Mouse (Mus musculus) stomach, postnatal 0 days (tissue): ENCODE results near the gene Ptprm. TPM values are rescaled to one million over a fixed set of nuclear protein-coding genes. Genes with fewer than 3 reads are reported as not detected.

ENCODE experiments used
- ATAC-seq: fragments of 200-750 bp; cut with Nextera tagmentation; 2 replicates; pipeline ENCODE4 v1.8.0; 2017; ENCODE audit not compliant: low FRiP score, low TSS enrichment
- DNase-seq: peaks from one replicate; pipeline ENCODE4 v3.0.0-alpha.2; 2016; ENCODE audit warnings: low spot score
- H3K27ac ChIP-seq: fragments of 300-500 bp; sonication (generic); replicated peaks from 2 replicates; pipeline ENCODE4 v1.5.1; 2014; ENCODE audit warnings: mild to moderate bottlenecking, control low read depth
- H3K27me3 ChIP-seq: fragments of 300-500 bp; sonication (generic); 2 replicates; pipeline ENCODE4 v1.6.1; 2014; ENCODE audit warnings: low read length; ENCODE audit not compliant: control insufficient read depth, insufficient read depth
- H3K36me3 ChIP-seq: fragments of 300-500 bp; sonication (generic); 2 replicates; pipeline ENCODE4 v1.6.1; 2014; ENCODE audit warnings: low read length, mixed read lengths; ENCODE audit not compliant: control insufficient read depth, insufficient read depth
- H3K4me1 ChIP-seq: fragments of 300-500 bp; sonication (generic); replicated peaks from 2 replicates; pipeline ENCODE4 v1.6.1; 2014; ENCODE audit warnings: antibody characterized with exemption; ENCODE audit not compliant: control insufficient read depth, insufficient read depth
- H3K4me2 ChIP-seq: fragments of 300-500 bp; sonication (generic); replicated peaks from 2 replicates; pipeline ENCODE4 v1.6.1; 2014; ENCODE audit warnings: low read depth, mild to moderate bottlenecking, control low read depth, moderate library complexity
- H3K4me3 ChIP-seq: fragments of 300-500 bp; sonication (generic); 2 replicates; pipeline ENCODE4 v1.5.1; 2014; ENCODE audit warnings: low read depth, low read length, control low read depth
- H3K9ac ChIP-seq: fragments of 300-500 bp; sonication (generic); 2 replicates; pipeline ENCODE4 v1.6.1; 2014; ENCODE audit warnings: mild to moderate bottlenecking, low read length, control low read depth, mixed read lengths
- H3K9me3 ChIP-seq: fragments of 300-500 bp; sonication (generic); 2 replicates; pipeline ENCODE4 v1.6.1; 2016; ENCODE audit warnings: low read length; ENCODE audit not compliant: control insufficient read depth
- CTCF ChIP-seq: IDR thresholded peaks from 2 replicates; pipeline ENCODE4 v1.5.1; 2016; ENCODE audit warnings: antibody characterized with exemption, low read depth, mild to moderate bottlenecking, moderate library complexity
- EP300 ChIP-seq: optimal IDR thresholded peaks from 2 replicates; pipeline ENCODE3; 2016; ENCODE audit warnings: antibody characterized with exemption
- WGBS: fragments of 180-500 bp; shearing (Covaris S2); extraction: QIAGEN DNeasy Blood & Tissue Kit; methylation state at CpG from one replicate; pipeline ENCODE4 v1.1.7; 2014; 5-methylcytosine and 5-hydroxymethylcytosine counted together
- polyA plus RNA-seq: library from polyadenylated mRNA; unstranded; fragments of >200 nt; fragmentation: Nextera tagmentation; extraction: Ambion mirVana; gene quantifications from 2 replicates; pipeline ENCODE4 v1.2.1, GENCODE M21; 2015

Gene Ptprm
- polyA plus RNA-seq, 1 experiment from 2014 or later: 3.6 TPM

DNA sequence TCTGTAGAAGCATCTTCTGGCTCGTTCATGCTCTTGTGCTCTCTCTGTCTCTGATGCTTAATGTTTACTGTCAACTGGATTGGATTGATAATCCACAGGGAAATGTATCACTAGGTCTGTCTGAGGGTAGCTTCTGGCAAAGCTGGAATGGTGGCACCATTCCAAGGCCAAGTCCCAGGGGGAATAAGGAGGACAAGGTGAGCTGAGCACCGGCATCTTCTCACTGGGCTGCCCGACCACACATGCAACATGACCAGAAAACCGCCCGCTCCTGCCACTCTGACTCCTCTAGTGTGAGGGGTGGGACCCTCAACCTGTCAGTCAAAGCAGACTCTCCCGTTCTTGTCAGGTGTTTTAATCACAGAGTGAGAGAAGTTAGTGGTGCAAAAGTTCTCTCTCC lies 445.3 kb downstream of the Ptprm start:
- Histone ChIP-seq H3K4me2 (no peak overlapping the region), H3K4me3 (no peak overlapping the region), H3K9me3 (no peaks in the 10 kb centered on the region), H3K27me3 (no peaks in the 10 kb centered on the region), H3K36me3 (no peaks in the 10 kb centered on the region), H3K9ac (no peak overlapping the region), H3K27ac (no peak overlapping the region), H3K4me1 (no peaks in the 10 kb centered on the region)
- 77% methylated on average over 6 of the region's 6 CpGs for WGBS
- DNase-seq (no peak), ATAC-seq (no peak)
- TF ChIP-seq CTCF (no peak), EP300 (no peak)

DNA sequence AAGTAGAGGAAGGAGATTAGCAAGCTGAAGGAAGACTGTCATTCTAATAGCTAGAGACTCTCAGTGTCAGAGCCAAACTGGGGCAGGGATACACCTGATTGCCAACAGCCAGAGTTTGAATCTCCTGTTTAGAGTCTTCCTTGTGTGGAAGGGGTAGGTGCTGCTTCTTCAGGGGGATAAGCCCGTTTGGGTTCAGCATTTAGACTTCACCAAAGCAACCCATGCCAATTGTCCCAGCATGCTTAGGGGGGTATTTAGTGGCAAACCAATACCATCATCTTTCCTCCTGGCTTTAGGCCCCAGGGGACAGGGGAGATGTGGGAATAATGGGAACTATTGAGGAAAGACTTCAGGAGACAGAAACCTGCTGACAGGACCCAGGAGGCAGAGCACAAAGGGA lies 460.1 kb downstream of the Ptprm start:
- Histone ChIP-seq H3K9me3 (no peaks in the 10 kb centered on the region), H3K9ac (no peak overlapping the region), H3K27ac (no peak overlapping the region), H3K4me3 (no peak overlapping the region), H3K27me3 (no peaks in the 10 kb centered on the region), H3K36me3 (no peaks in the 10 kb centered on the region), H3K4me2 (no peak overlapping the region), H3K4me1 (no peaks in the 10 kb centered on the region)
- ATAC-seq (no peak), DNase-seq (no peak)
- WGBS: 93% methylated on average over 1 of the region's 1 CpGs
- no peak for TF ChIP-seq EP300
- TF ChIP-seq CTCF: no peak

DNA sequence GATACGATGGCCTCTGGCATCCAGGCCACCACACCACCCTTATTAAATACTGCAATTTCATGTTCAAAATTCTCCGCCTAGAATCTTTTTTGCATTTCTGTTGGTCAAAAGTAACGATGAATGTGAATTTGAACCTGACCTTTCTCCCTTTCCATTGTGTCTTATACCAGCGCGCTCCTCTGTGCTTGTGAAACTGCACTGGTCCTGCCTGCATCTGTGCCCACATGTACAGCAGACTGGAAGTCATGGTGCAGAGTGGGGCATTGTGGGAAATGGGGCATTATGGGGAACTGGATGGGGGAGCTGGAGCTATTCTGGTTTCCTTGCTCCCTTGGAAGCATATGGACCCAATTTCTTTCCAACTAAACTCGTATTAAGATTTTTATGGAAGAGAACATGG lies 462.3 kb downstream of the Ptprm start:
- DNase-seq: no peak
- TF ChIP-seq EP300: no peak
- TF ChIP-seq CTCF: no peak
- Histone ChIP-seq H3K4me3 (no peak overlapping the region), H3K27me3 (no peaks in the 10 kb centered on the region), H3K4me2 (no peak overlapping the region), H3K4me1 (no peaks in the 10 kb centered on the region), H3K9ac (no peak overlapping the region), H3K9me3 (no peaks in the 10 kb centered on the region), H3K27ac (no peak overlapping the region), H3K36me3 (no peaks in the 10 kb centered on the region)
- 95% methylated on average over 6 of the region's 6 CpGs for WGBS
- no peak for ATAC-seq

DNA sequence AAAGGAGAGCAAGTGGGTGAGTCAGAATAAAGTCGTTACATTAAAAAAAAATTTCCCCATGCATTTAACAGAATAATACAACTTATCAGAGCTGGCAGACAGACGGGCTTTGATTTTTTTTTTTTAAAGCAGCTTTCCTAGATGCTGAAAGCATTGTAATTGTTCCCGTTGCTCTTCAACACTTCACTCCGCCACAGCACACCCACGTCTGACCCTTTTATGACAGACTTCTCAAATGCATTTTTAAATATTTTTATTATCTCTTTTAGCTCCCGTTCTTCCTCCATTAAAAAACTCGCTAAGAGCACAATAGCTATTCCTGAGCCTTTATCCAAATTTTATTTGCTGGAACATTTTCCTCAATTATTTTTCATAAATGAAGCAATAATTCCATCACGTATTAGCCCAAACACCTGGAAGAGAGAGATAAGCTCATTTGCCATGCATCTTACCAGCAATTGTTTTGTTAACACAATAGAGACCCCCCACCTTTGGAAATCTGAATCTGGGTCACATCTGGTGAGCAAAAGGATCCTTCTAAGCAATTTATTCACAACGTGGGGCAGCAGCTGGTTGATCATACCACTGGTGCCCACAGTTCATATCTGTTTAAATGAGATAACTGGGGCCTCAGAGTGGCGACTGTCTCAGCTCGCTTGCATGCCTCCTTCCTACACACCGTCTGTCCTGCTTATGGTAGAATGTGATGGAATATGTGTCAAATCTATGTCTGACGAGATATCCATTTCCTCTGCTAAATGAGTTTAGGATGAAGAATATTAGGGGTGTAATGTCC lies 463.0 kb downstream of the Ptprm start:
- no peak overlapping the region for H3K9ac ChIP-seq
- TF ChIP-seq EP300 (no peak), CTCF (no peak)
- H3K27me3 ChIP-seq: no peaks in the 10 kb centered on the region
- H3K4me2 ChIP-seq: no peak overlapping the region
- no peak for ATAC-seq
- no peaks in the 10 kb centered on the region for H3K9me3 ChIP-seq
- no peak overlapping the region for H3K4me3 ChIP-seq
- 59% methylated on average over 13 of the region's 13 CpGs for WGBS
- H3K36me3 ChIP-seq: no peaks in the 10 kb centered on the region
- DNase-seq: no peak
- H3K27ac ChIP-seq: no peak overlapping the region
- no peaks in the 10 kb centered on the region for H3K4me1 ChIP-seq

DNA sequence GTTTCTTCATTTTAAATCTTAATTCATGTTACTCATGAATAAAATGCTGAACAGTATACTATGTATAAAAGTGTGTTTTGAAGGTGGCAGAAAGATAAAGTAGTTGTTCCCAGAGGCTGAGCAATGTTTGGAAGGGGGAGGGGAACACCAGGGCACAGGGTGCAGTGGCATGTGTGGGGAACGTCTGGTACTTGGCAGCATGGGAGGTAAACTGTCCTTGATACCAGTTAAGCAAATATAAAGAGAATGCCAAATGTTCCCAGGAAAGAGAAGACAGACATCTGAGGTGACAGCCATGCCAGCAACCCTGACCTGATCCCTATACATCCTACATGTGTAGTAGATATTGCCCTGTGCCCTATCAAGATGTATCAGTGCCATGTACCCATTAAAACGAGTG lies 472.0 kb downstream of the Ptprm start:
- H3K36me3 ChIP-seq: no peaks in the 10 kb centered on the region
- H3K27ac ChIP-seq: no peak overlapping the region
- H3K4me1 ChIP-seq: no peaks in the 10 kb centered on the region
- DNase-seq: no peak
- no peak for ATAC-seq
- no peak overlapping the region for H3K9ac ChIP-seq
- TF ChIP-seq EP300: no peak
- TF ChIP-seq CTCF: no peak
- H3K4me2 ChIP-seq: no peak overlapping the region
- WGBS: 41% methylated on average over 2 of the region's 2 CpGs
- H3K9me3 ChIP-seq: no peaks in the 10 kb centered on the region
- H3K4me3 ChIP-seq: no peak overlapping the region
- no peaks in the 10 kb centered on the region for H3K27me3 ChIP-seq

DNA sequence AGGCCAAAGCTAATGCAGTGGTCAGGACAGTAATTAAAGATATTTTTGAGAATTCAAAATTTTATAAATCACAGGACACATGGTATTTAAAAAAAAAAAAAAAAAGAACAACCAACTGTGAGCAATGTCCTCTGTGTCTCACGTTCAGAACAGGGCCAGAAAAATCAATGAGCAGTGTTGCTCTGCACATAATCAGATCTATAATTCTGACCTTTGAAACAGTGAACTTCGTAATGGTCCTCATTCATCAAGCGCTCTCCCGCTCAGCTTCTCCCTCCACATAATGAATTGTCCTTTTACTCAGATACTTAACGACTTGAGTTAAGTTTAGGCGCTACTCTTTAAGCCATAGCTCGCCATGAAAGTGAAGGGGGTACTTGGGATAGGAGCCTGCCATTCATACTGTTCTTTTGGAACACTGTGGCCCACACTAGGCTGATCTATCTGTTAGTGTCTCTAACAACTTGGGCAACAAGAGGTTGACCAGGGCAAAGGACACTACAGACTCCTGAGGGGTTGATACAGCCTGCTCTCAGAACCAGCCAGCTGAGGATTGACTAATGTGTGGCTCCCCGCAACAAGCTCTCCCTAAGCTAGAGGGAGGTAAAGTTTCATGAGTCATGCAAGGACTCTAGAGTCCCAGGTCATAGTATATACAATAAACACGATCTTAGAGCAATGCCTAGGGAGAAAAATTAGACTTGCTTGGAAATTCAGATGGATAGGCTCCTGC lies 473.1 kb downstream of the Ptprm start:
- Histone ChIP-seq H3K4me2 (no peak overlapping the region), H3K9ac (no peak overlapping the region), H3K27ac (no peak overlapping the region), H3K36me3 (no peaks in the 10 kb centered on the region), H3K9me3 (no peaks in the 10 kb centered on the region), H3K27me3 (no peaks in the 10 kb centered on the region), H3K4me1 (no peaks in the 10 kb centered on the region), H3K4me3 (no peak overlapping the region)
- TF ChIP-seq CTCF (no peak), EP300 (no peak)
- DNase-seq (no peak), ATAC-seq (no peak)
- WGBS: 74% methylated on average over 9 of the region's 9 CpGs
